Mouse (Mus musculus): ENCODE data around the gene Faf1.

Gene Faf1

GRCm38 (mm10) chr4:109939291-109939690 is 262.9 kb downstream of the Faf1 start:
- DNase-seq: no peak

GRCm38 (mm10) chr4:109945554-109945953 is 269.2 kb downstream of the Faf1 start:
- no peak for DNase-seq

DNA sequence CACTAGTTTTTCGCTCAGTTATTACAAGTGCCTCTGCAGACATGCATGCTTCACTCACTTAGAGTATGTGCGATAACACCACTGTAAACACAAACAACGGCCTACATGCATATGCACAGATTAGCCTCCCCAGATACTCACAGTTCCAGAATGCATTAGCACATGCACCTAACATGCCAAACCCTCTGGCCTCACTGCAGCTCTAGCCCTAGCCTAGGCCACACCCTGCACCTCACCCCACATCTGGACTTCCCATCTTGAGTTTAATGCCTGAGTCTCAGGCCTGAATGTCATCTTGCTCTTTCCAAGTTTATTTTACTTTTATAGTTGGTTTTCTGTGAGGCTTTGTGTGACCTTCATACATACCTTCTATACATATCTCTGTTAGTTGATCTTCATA is 272.9 kb downstream of the Faf1 start:
- DNase-seq: no peak

- no peak for DNase-seq
Measured at GRCm38 (mm10) chr4:109953509-109953908, 277.1 kb downstream of the Faf1 start.

- no peak for DNase-seq
Measured at GRCm38 (mm10) chr4:109960201-109960935, 284.0 kb downstream of the Faf1 start.

GRCm38 (mm10) chr4:109963570-109964279 is 287.3 kb downstream of the Faf1 start:
- no peak for DNase-seq

DNA sequence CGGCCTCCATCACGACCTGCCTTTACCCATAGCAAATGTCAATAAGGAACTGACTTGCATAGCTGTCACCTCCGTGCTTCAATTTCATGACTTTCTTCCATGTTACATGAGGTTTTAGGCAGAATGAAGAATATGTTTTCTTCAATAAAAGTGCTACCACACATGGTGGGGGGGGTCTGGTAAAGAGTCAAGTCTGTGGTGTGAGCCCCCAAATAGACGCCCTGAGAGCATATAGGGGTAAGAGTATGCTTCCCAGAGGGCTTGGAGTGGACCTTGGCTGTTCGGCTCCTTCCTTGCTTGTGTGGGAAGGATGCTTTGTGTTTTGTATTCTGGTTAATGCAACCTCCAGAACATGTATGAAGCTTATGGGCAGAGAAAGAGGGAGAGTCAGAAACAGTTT is 293.2 kb downstream of the Faf1 start:
- DNase-seq: no peak

DNA sequence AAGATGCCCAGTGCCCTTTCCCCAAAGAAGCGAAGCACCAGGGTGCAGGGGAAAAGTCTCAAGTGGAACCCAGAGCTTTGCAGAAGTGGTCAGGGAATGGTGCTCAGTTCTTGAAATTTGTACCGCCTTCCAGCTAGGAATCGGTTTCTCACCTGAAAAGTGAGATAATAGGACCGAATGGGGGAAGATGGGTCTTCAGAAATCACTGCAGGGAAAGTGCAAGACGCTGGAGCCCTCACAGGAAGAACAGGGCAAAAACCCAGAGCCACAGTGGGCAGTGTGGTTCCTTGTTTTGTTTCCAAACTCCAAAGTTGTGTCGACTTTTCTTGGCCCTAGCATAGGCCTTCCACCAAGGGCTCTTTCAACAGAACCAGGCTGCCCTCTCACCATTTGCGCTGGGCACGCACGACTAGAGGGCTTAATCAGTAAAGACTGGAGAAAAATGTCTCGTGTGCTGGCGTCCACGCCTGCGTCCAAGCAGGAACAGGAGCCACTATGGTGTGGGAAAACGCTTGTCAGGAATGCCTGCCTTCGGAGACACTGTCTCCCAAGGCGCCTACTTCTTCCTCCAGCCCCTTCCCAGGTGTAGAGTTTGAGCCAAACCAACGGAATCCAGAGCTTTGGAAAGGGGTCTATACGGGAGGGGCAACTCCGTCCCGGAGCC is 297.7 kb downstream of the Faf1 start:
- DNase-seq: no peak

DNA sequence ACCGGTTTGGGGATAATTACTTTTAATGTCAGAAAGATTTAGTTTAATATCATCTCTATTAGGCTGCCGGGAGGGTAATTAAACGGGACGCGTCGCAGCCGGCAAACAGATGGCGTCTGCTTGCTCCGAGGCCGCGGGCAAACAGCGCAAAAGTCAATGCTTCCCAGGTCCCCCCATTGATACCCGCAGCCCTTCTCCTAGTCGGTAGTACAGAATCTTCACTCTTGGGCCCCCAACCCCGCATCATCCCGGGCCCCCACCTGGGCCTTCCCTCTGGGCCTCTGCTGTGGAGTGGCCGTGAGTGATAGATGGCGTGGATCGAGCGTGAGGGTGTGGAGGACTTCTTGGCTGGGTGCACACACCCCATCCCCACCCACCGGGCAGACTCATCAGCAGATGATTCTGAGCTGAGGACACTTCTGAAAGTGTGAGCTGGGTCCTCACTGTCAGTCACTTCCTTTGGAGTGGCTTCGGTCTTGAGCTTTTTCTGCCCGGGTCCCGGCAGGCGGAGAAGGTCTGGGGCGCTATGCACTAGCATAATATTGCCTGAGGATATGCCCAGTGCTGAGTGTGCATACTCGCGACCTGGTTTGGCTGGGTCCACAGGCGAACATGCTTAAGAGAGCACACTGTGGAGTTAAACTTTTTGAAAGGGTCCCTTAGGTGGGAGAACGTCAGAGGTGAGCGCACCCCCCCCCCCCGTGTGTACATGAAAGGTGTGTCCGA is 298.4 kb downstream of the Faf1 start:
- no peak for DNase-seq

GRCm38 (mm10) chr4:109975381-109976240 is 299.2 kb downstream of the Faf1 start:
- no peak for DNase-seq

- DNase-seq: no peak
Measured at GRCm38 (mm10) chr4:109976273-109977147, 300.1 kb downstream of the Faf1 start.

DNA sequence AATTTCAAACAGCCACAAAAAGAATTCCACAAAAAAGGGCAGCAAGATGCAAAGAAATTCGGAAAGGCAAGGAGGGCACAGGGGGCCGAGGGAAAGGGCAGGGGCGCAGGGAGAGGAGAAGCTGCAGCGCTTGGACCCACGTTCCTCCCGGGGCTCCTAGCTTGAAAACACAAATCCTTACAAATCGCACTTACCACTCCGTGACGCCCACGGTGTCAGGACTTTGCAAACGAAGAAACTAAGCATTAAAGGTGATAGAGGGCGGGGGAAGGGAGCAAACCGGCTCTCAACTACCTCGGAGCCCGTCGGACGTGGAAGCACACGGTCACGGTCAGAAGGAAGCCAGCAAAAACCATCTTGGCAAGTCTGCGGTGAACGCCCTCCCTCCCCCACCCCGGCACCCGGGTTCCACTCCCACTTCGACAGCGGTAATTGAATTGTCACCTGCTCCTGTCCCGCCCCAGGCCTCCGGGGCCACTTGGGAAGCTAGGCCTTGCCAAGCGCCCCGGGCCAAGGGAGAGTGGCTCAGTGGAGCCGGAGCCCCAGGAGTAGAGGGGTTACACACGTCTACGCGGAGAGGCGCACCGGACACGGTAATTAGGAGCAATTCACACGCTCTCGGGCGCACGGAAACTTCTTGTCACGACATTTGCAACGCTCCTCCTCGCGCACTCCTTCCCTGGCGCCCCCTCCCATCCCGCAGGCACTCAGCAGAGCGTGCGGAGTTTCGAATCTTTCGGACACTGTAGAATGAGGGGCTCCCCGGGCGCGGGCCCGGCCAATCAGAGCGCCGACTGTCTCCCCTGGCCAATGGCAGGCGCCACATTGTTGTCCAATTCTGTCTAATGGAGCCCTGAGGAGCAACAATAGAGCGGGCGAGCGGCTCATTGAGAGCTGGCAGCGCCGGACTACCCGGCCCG is 301.0 kb downstream of the Faf1 start, which contains the start of gene Dmrta2:
Dmrta2 (plus strand) TSS at position 906 of the 920 bp plus-strand sequence.
- no peak for DNase-seq

- DNase-seq: no peak
Measured at GRCm38 (mm10) chr4:109978068-109978857, 301.9 kb downstream of the Faf1 start.

GRCm38 (mm10) chr4:109978858-109979340 is 302.5 kb downstream of the Faf1 start:
- no peak for DNase-seq

GRCm38 (mm10) chr4:109979461-109980320 is 303.3 kb downstream of the Faf1 start:
- no peak for DNase-seq

GRCm38 (mm10) chr4:109980321-109981082 is 304.1 kb downstream of the Faf1 start:
- DNase-seq: no peak

Data from kidney, adult 8-10 months (tissue).